Mouse (Mus musculus) CH12.LX (cell line): ENCODE measurements around the gene Olfr71. TPM values are rescaled to one million over a fixed set of nuclear protein-coding genes. Genes with fewer than 3 reads are reported as not detected.

Experiments
- DNase-seq: peaks from one replicate; pipeline ENCODE4 v3.0.0-alpha.2; 2013; ENCODE audit errors: extremely low read depth
- H3K27ac ChIP-seq: 2 replicates; pipeline ENCODE4 v1.5.1; 2012; ENCODE audit warnings: low read depth, mild to moderate bottlenecking, control low read depth, moderate library complexity; ENCODE audit not compliant: insufficient read depth
- H3K27me3 ChIP-seq: replicated peaks from 2 replicates; pipeline ENCODE3; 2012; ENCODE audit warnings: inconsistent platforms
- H3K36me3 ChIP-seq, 2 experiments: replicated peaks in 1 of 2; 2 replicates each; pipeline versions ENCODE3 to v1.6.1; 2012; ENCODE audit warnings: inconsistent platforms in 1 of 2, low read length in 1 of 2, mild to moderate bottlenecking in 1 of 2, mixed read lengths in 1 of 2, moderate library complexity in 1 of 2; ENCODE audit not compliant: control insufficient read depth in 1 of 2, insufficient read depth in 1 of 2
- H3K4me1 ChIP-seq, 2 experiments: 2 replicates each; pipeline ENCODE4 v1.6.1; 2012; ENCODE audit warnings: inconsistent platforms in 1 of 2, moderate library complexity in 1 of 2; ENCODE audit not compliant: insufficient read depth in 2 of 2, control insufficient read depth in 1 of 2
- H3K4me2 ChIP-seq: 2 replicates; pipeline ENCODE4 v1.6.1; 2012; ENCODE audit warnings: low read depth, mild to moderate bottlenecking, control low read depth; ENCODE audit not compliant: poor library complexity, insufficient read depth, severe bottlenecking
- H3K4me3 ChIP-seq, 3 experiments: fragments of 150-350 bp in 1 of 3; sonication (generic) in 1 of 3; replicated peaks in 1 of 3; 2 replicates each; pipeline versions ENCODE3 to v1.5.1; 2011 to 2012; ENCODE audit warnings: low read depth in 2 of 3, low read length in 2 of 3, mild to moderate bottlenecking in 2 of 3, moderate library complexity in 2 of 3, control low read depth in 1 of 3, improper control_type of control experiment in 1 of 3, inconsistent platforms in 1 of 3, mixed read lengths in 1 of 3; ENCODE audit not compliant: poor library complexity in 1 of 3
- H3K79me2 ChIP-seq: replicated peaks from 2 replicates; pipeline ENCODE4 v1.6.1; 2012; ENCODE audit warnings: mild to moderate bottlenecking, moderate library complexity; ENCODE audit not compliant: control insufficient read depth, poor library complexity, insufficient read depth, severe bottlenecking; ENCODE audit errors: extremely low read depth
- H3K9ac ChIP-seq: 2 replicates; pipeline ENCODE4 v1.6.1; 2012; ENCODE audit warnings: low read depth, mild to moderate bottlenecking, control low read depth, moderate library complexity; ENCODE audit not compliant: insufficient read depth
- H3K9me3 ChIP-seq: replicated peaks from 2 replicates; pipeline ENCODE3; 2012; ENCODE audit warnings: low read length, inconsistent platforms, mixed read lengths
- CHD1 ChIP-seq: IDR thresholded peaks from 2 replicates; pipeline ENCODE4 v1.6.1; 2012; ENCODE audit warnings: low read depth, low read length, improper control_type of control experiment, inconsistent platforms
- CTCF ChIP-seq, 2 experiments: IDR thresholded peaks in 1 of 2; conservative IDR thresholded peaks in 1 of 2; 2 replicates each; pipeline ENCODE4 v1.5.1; 2011 to 2012; ENCODE audit warnings: low read depth in 2 of 2, low read length in 2 of 2, improper control_type of control experiment in 1 of 2, inconsistent platforms in 1 of 2, mild to moderate bottlenecking in 1 of 2, moderate library complexity in 1 of 2
- GABPA ChIP-seq: IDR thresholded peaks from 2 replicates; pipeline ENCODE4 v1.6.1; 2012; ENCODE audit warnings: low read depth, low read length, improper control_type of control experiment, inconsistent platforms; ENCODE audit not compliant: insufficient replicate concordance
- IRF4 ChIP-seq: IDR thresholded peaks from 2 replicates; pipeline ENCODE4 v1.6.1; 2014; ENCODE audit warnings: low read depth, mild to moderate bottlenecking, inconsistent platforms, low read length, improper control_type of control experiment
- JUND ChIP-seq: conservative IDR thresholded peaks from 2 replicates; pipeline ENCODE4 v1.6.1; 2011; ENCODE audit warnings: low read depth, low read length, improper control_type of control experiment
- KAT2A ChIP-seq: IDR thresholded peaks from 2 replicates; pipeline ENCODE4 v1.6.1; 2012; ENCODE audit warnings: low read length, improper control_type of control experiment, inconsistent platforms; ENCODE audit not compliant: insufficient replicate concordance
- MAZ ChIP-seq: IDR thresholded peaks from 2 replicates; pipeline ENCODE4 v1.6.1; 2012; ENCODE audit warnings: low read depth, mild to moderate bottlenecking, inconsistent platforms, low read length, improper control_type of control experiment, moderate library complexity
- MEF2A ChIP-seq: IDR thresholded peaks from 2 replicates; pipeline ENCODE4 v1.6.1; 2014; ENCODE audit warnings: low read depth, mild to moderate bottlenecking, inconsistent platforms, low read length, improper control_type of control experiment, borderline replicate concordance
- MXI1 ChIP-seq: IDR thresholded peaks from 2 replicates; pipeline ENCODE4 v1.6.1; 2011; ENCODE audit warnings: mild to moderate bottlenecking, low read depth, low read length, improper control_type of control experiment
- PAX5 ChIP-seq: IDR thresholded peaks from 2 replicates; pipeline ENCODE4 v1.6.1; 2012; ENCODE audit warnings: low read length, inconsistent platforms, mixed read lengths
- POLR2A ChIP-seq: IDR thresholded peaks from 2 replicates; pipeline ENCODE4 v1.6.1; 2011; ENCODE audit warnings: low read depth, mild to moderate bottlenecking, improper control_type of control experiment, low read length
- SMC3 ChIP-seq: IDR thresholded peaks from 2 replicates; pipeline ENCODE4 v1.6.1; 2011; ENCODE audit warnings: low read depth, low read length, improper control_type of control experiment
- dilution Hi-C: fragments of 300-500 bp; cut with MboI; formaldehyde crosslinking; loops from 2 replicates; pipeline ENCODE4 v1.14.3; 2020; ENCODE audit warnings: low sequenced_read_pairs; ENCODE audit not compliant: extremely low pct_unique_long_range_greater_than_20kb, extremely low pct_ligation_motif_present
- in situ Hi-C: fragments of 300-500 bp; cut with MboI; formaldehyde crosslinking; loops from 3 replicates; pipeline ENCODE4 v1.14.3; 2019; ENCODE audit warnings: low sequenced_read_pairs, low pct_ligation_motif_present, low pct_unique_long_range_greater_than_20kb, mixed read lengths
- polyA plus RNA-seq: library from polyadenylated mRNA; unstranded; fragments of >175 nt; gene quantifications from 2 replicates; pipeline ENCODE4 v1.2.1, GENCODE M21; 2012; ENCODE audit warnings: low read depth; ENCODE audit not compliant: insufficient read length
- total RNA-seq, 2 experiments: library from RNA; depleted of rRNA; stranded (reverse); fragments of 300-350 nt in 1 of 2; fragments of >200 nt in 1 of 2; gene quantifications; 2 replicates each; pipeline ENCODE4 v1.2.3; 2012 to 2014

The Olfr71 gene
- total and polyA plus RNA-seq, 3 experiments: not detected

GRCm38 (mm10) chr4:43730750-43731297 is 20.8 kb upstream of the Olfr71 start:
- Histone ChIP-seq H3K4me1 (no peaks in the 10 kb centered on the region), H3K27me3 (peaks cover 90% of the 10 kb centered on the region), H3K4me2 (no peak overlapping the region), H3K9me3 (no peaks in the 10 kb centered on the region), H3K9ac (no peak overlapping the region), H3K79me2 (no peaks in the 10 kb centered on the region), H3K36me3 (no peaks in the 10 kb centered on the region)
- DNase-seq: peak; percentile 12
- TF ChIP-seq SMC3: 0 out of 2 replicates have a peak, but pooled peaks have one; percentile 11
- 0 out of 2 replicates have a peak, but pooled peaks have one; percentile 42 for TF ChIP-seq IRF4
- TF ChIP-seq MXI1: no peak
- TF ChIP-seq MAZ: no peak
- peak in 1 of 2 experiments; percentile 24; a peak in 1 of 4 replicates for TF ChIP-seq CTCF (conservative IDR thresholded peaks at IDR 0.05 in 1 of 2, IDR thresholded peaks at IDR 0.05 in 1 of 2; ENCODE audit: low read depth in 2 of 2, low read length in 2 of 2)
- TF ChIP-seq, all 38 proteins: peak for 3
- in situ Hi-C loops (loop anchor here (10.0 to 25.0 kb wide), 2 partner anchors 124 to 256 kb away; partner anchors contain the start of genes Ccin and Olfr155), dilution Hi-C loops (no loop called here)
- H3K27ac ChIP-seq: no peak overlapping the region
- no peak overlapping the region for H3K4me3 ChIP-seq

- no peaks in the 10 kb centered on the region for H3K79me2 ChIP-seq
- dilution Hi-C loops: no loop called here
- no peaks in the 10 kb centered on the region for H3K36me3 ChIP-seq
- H3K27ac ChIP-seq: no peak within 1 kb of the TSS
- H3K27me3 ChIP-seq: peaks cover 90% of the 10 kb centered on the region
- no peak for DNase-seq
- in situ Hi-C loops: loop anchor here (10.0 to 25.0 kb wide), 2 partner anchors 125 to 257 kb away; partner anchors contain the start of genes Ccin and Olfr155
- TF ChIP-seq MEF2A (no peak), CHD1 (no peak), SMC3 (no peak), KAT2A (no peak), POLR2A (no peak), JUND (no peak), PAX5 (no peak), GABPA (no peak)
- TF ChIP-seq, all 38 proteins: peak for 0
- no peak within 1 kb of the TSS for H3K9ac ChIP-seq
- H3K9me3 ChIP-seq: no peaks in the 10 kb centered on the region
- H3K4me2 ChIP-seq: no peak within 1 kb of the TSS
- H3K4me1 ChIP-seq: no peaks in the 10 kb centered on the region
- no peak within 1 kb of the TSS for H3K4me3 ChIP-seq
Measured at GRCm38 (mm10) chr4:43729794-43730550, 19.9 kb upstream of the Olfr71 start, which contains the start of gene Spaar. TSS of gene Spaar (plus strand) at chr4:43730034.
